Mouse (Mus musculus): Measurements from ENCODE around the gene Zfp12.

Zfp12 gene

GRCm38 (mm10) chr5:143268985-143269362, 34.0 kb downstream of the Zfp12 start:
- DNase-seq, result no peak

- peak; percentile 41 to 52 for DNase-seq
Observed at GRCm38 (mm10) chr5:143269363-143270150, 34.6 kb downstream of the Zfp12 start, which contains the start of gene Zfp316. Gene Zfp316, minus strand, starts transcription at chr5:143270022.

- no peak for DNase-seq
Observed at GRCm38 (mm10) chr5:143270151-143270519, 35.2 kb downstream of the Zfp12 start.

- DNase-seq, result no peak
Observed at GRCm38 (mm10) chr5:143271642-143272041, 36.7 kb downstream of the Zfp12 start.

- DNase-seq, result no peak
Observed at GRCm38 (mm10) chr5:143272108-143272507, 37.1 kb downstream of the Zfp12 start.

- no peak for DNase-seq
Observed at GRCm38 (mm10) chr5:143272540-143273330, 37.8 kb downstream of the Zfp12 start.

GRCm38 (mm10) chr5:143275761-143276160, 40.8 kb downstream of the Zfp12 start:
- DNase-seq, result no peak

- DNase-seq, result no peak
Observed at GRCm38 (mm10) chr5:143279247-143279646, 44.3 kb downstream of the Zfp12 start.

- DNase-seq, result no peak
Observed at GRCm38 (mm10) chr5:143284762-143285161, 49.8 kb downstream of the Zfp12 start.

GRCm38 (mm10) chr5:143287774-143288328, 52.9 kb downstream of the Zfp12 start:
- DNase-seq, result peak; percentile 30 to 45

- DNase-seq, result no peak
Observed at GRCm38 (mm10) chr5:143288378-143288911, 53.5 kb downstream of the Zfp12 start.

GRCm38 (mm10) chr5:143289299-143289698, 54.3 kb downstream of the Zfp12 start:
- DNase-seq, result no peak

GRCm38 (mm10) chr5:143292879-143293278, 57.9 kb downstream of the Zfp12 start:
- no peak for DNase-seq

- DNase-seq, result no peak
Observed at GRCm38 (mm10) chr5:143293404-143293803, 58.4 kb downstream of the Zfp12 start, which contains the start of gene Zfp853. Gene Zfp853, minus strand, starts transcription at chr5:143293623.

- no peak for DNase-seq
Observed at GRCm38 (mm10) chr5:143294862-143295261, 59.9 kb downstream of the Zfp12 start.

- no peak for DNase-seq
Observed at GRCm38 (mm10) chr5:143295330-143295729, 60.4 kb downstream of the Zfp12 start.

GRCm38 (mm10) chr5:143297986-143298385, 63.0 kb downstream of the Zfp12 start:
- no peak for DNase-seq

GRCm38 (mm10) chr5:143298391-143298790, 63.4 kb downstream of the Zfp12 start:
- no peak for DNase-seq
